Mouse (Mus musculus): ENCODE results near the gene F11. TPM values are rescaled to one million over a fixed set of nuclear protein-coding genes. Genes with fewer than 3 reads are reported as not detected.

The F11 gene
- total and polyA plus RNA-seq, 2 experiments from 2014 or later = not detected

GRCm38 (mm10) chr8:45267611-45268391 is 6.0 kb upstream of the F11 start:
- H3K36me3 ChIP-seq (ENCODE audit: insufficient read depth, low read length) = no peaks in the 10 kb centered on the region
- H3K27me3 ChIP-seq (ENCODE audit: insufficient read depth, low read length) = no peaks in the 10 kb centered on the region
- H3K4me3 ChIP-seq (ENCODE audit: low read length) = no peak overlapping the region
- no peak for TF ChIP-seq CTCF (IDR thresholded peaks at IDR 0.05; ENCODE audit: low read depth)
- H3K4me2 ChIP-seq (ENCODE audit: low read depth, low read length) = no peak overlapping the region
- ATAC-seq (no peak), DNase-seq (ENCODE audit: low spot score) (no peak)
- no peaks in the 10 kb centered on the region for H3K9me3 ChIP-seq (ENCODE audit: low read length)
- H3K9ac ChIP-seq (replicated peaks; ENCODE audit: low read length) = no peak overlapping the region
- H3K27ac ChIP-seq = no peak overlapping the region
- 76% methylated on average over 4 of the region's 4 CpGs for WGBS
- H3K4me1 ChIP-seq (ENCODE audit: insufficient read depth, low read length) = no peaks in the 10 kb centered on the region

- WGBS = 42% methylated on average over 8 of the region's 8 CpGs
- ATAC-seq (no peak), DNase-seq (ENCODE audit: low spot score) (no peak)
- no peaks in the 10 kb centered on the region for H3K36me3 ChIP-seq (ENCODE audit: insufficient read depth, low read length)
- H3K27ac ChIP-seq = no peak overlapping the region
- no peak overlapping the region for H3K4me2 ChIP-seq (ENCODE audit: low read depth, low read length)
- H3K27me3 ChIP-seq (ENCODE audit: insufficient read depth, low read length) = no peaks in the 10 kb centered on the region
- H3K9me3 ChIP-seq (ENCODE audit: low read length) = no peaks in the 10 kb centered on the region
- H3K4me1 ChIP-seq (ENCODE audit: insufficient read depth, low read length) = no peaks in the 10 kb centered on the region
- no peak for TF ChIP-seq CTCF (IDR thresholded peaks at IDR 0.05; ENCODE audit: low read depth)
- H3K9ac ChIP-seq (replicated peaks; ENCODE audit: low read length) = no peak overlapping the region
- H3K4me3 ChIP-seq (ENCODE audit: low read length) = no peak overlapping the region
Observed at GRCm38 (mm10) chr8:45266993-45267392, 5.2 kb upstream of the F11 start.

GRCm38 (mm10) chr8:45264918-45265317 is 3.1 kb upstream of the F11 start:
- H3K9me3 ChIP-seq (ENCODE audit: low read length) = no peaks in the 10 kb centered on the region
- H3K9ac ChIP-seq (replicated peaks; ENCODE audit: low read length) = no peak overlapping the region
- ATAC-seq (no peak), DNase-seq (ENCODE audit: low spot score) (no peak)
- H3K4me1 ChIP-seq (ENCODE audit: insufficient read depth, low read length) = no peaks in the 10 kb centered on the region
- no peak overlapping the region for H3K4me3 ChIP-seq (ENCODE audit: low read length)
- H3K27ac ChIP-seq = no peak overlapping the region
- no peak overlapping the region for H3K4me2 ChIP-seq (ENCODE audit: low read depth, low read length)
- 90% methylated on average over 4 of the region's 4 CpGs for WGBS
- H3K27me3 ChIP-seq (ENCODE audit: insufficient read depth, low read length) = no peaks in the 10 kb centered on the region
- no peak for TF ChIP-seq CTCF (IDR thresholded peaks at IDR 0.05; ENCODE audit: low read depth)
- no peaks in the 10 kb centered on the region for H3K36me3 ChIP-seq (ENCODE audit: insufficient read depth, low read length)

- WGBS = 90% methylated on average over 3 of the region's 3 CpGs
- no peak overlapping the region for H3K9ac ChIP-seq (replicated peaks; ENCODE audit: low read length)
Observed at GRCm38 (mm10) chr8:45262851-45263250, 1.0 kb upstream of the F11 start.

GRCm38 (mm10) chr8:45258421-45258820 is 3.4 kb downstream of the F11 start:
- Histone ChIP-seq H3K4me1 (ENCODE audit: insufficient read depth, low read length) (no peaks in the 10 kb centered on the region), H3K27ac (no peak overlapping the region), H3K27me3 (ENCODE audit: insufficient read depth, low read length) (no peaks in the 10 kb centered on the region), H3K4me2 (ENCODE audit: low read depth, low read length) (no peak overlapping the region), H3K36me3 (ENCODE audit: insufficient read depth, low read length) (no peaks in the 10 kb centered on the region), H3K9ac (replicated peaks; ENCODE audit: low read length) (no peak overlapping the region), H3K4me3 (ENCODE audit: low read length) (no peak overlapping the region), H3K9me3 (ENCODE audit: low read length) (no peaks in the 10 kb centered on the region)
- TF ChIP-seq CTCF (IDR thresholded peaks at IDR 0.05; ENCODE audit: low read depth) = no peak
- no peak for DNase-seq (ENCODE audit: low spot score)
- 72% methylated on average over 8 of the region's 8 CpGs for WGBS
- ATAC-seq = no peak

More at GRCm38 (mm10) chr8:45262851-45263250, 1.0 kb upstream of the F11 start:
- Histone ChIP-seq H3K36me3 (ENCODE audit: insufficient read depth, low read length) (no peaks in the 10 kb centered on the region), H3K27me3 (ENCODE audit: insufficient read depth, low read length) (no peaks in the 10 kb centered on the region), H3K4me3 (ENCODE audit: low read length) (no peak overlapping the region), H3K9me3 (ENCODE audit: low read length) (no peaks in the 10 kb centered on the region), H3K4me1 (ENCODE audit: insufficient read depth, low read length) (no peaks in the 10 kb centered on the region), H3K4me2 (ENCODE audit: low read depth, low read length) (no peak overlapping the region), H3K27ac (no peak overlapping the region)
- ATAC-seq = no peak
- no peak for DNase-seq (ENCODE audit: low spot score)
- no peak for TF ChIP-seq CTCF (IDR thresholded peaks at IDR 0.05; ENCODE audit: low read depth)

- Histone ChIP-seq H3K4me2 (ENCODE audit: low read depth, low read length) (no peak overlapping the region), H3K27ac (no peak overlapping the region)
- ATAC-seq = no peak
Observed at GRCm38 (mm10) chr8:45255040-45255439, 6.8 kb downstream of the F11 start.

GRCm38 (mm10) chr8:45254194-45254842 is 7.5 kb downstream of the F11 start:
- no peak overlapping the region for H3K4me3 ChIP-seq (ENCODE audit: low read length)
- no peak overlapping the region for H3K9ac ChIP-seq (replicated peaks; ENCODE audit: low read length)
- TF ChIP-seq CTCF (IDR thresholded peaks at IDR 0.05; ENCODE audit: low read depth) = no peak
- DNase-seq (ENCODE audit: low spot score) (no peak), ATAC-seq (no peak)
- no peaks in the 10 kb centered on the region for H3K9me3 ChIP-seq (ENCODE audit: low read length)
- no peak overlapping the region for H3K27ac ChIP-seq
- no peaks in the 10 kb centered on the region for H3K4me1 ChIP-seq (ENCODE audit: insufficient read depth, low read length)
- WGBS = 87% methylated on average over 8 of the region's 8 CpGs
- no peaks in the 10 kb centered on the region for H3K27me3 ChIP-seq (ENCODE audit: insufficient read depth, low read length)
- no peaks in the 10 kb centered on the region for H3K36me3 ChIP-seq (ENCODE audit: insufficient read depth, low read length)
- no peak overlapping the region for H3K4me2 ChIP-seq (ENCODE audit: low read depth, low read length)

More at GRCm38 (mm10) chr8:45255040-45255439, 6.8 kb downstream of the F11 start:
- Histone ChIP-seq H3K9me3 (ENCODE audit: low read length) (no peaks in the 10 kb centered on the region), H3K4me3 (ENCODE audit: low read length) (no peak overlapping the region), H3K27me3 (ENCODE audit: insufficient read depth, low read length) (no peaks in the 10 kb centered on the region), H3K4me1 (ENCODE audit: insufficient read depth, low read length) (no peaks in the 10 kb centered on the region), H3K9ac (replicated peaks; ENCODE audit: low read length) (no peak overlapping the region), H3K36me3 (ENCODE audit: insufficient read depth, low read length) (no peaks in the 10 kb centered on the region)
- no peak for TF ChIP-seq CTCF (IDR thresholded peaks at IDR 0.05; ENCODE audit: low read depth)
- DNase-seq (ENCODE audit: low spot score) = no peak
- 89% methylated on average over 12 of the region's 12 CpGs for WGBS
